ENCODE assay signal across 9 mouse cellular contexts in the genomic region with DNA sequence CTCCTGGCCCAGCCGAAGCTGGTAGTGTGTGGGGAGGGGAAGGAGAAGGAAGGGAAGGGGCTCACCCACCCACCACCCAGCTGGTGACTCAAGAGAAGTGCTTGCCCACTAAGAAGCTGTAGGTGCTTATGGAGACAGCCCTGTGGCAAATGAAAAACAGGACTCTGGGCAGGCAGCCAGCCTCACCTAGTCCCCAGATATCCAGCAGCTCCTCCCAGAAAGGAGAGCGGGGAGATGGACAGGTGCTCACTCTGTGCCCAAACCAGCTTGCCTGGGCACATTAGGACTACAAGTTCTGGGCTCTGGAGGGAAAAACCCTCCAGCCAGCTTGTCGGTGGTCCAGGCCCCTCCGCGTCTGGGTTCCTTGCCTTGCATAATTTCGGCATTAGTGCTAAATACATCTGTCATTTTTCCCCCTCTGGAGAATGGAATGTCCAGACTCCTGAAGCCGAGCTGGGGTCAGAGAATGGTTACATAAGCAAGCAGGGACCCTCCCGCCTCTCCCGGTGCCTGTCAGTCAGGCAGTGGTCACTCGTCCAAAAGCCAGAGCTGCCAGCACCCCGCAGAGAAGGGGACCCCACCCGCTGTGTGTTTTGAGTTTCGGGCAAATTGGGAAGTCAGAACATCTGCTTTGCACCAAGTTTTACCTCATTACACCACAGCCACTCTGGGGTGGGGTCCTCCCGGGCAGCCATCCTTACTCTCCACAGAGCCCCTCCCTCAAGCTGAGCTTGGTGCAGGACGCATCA. TPM values are rescaled to one million over a fixed set of nuclear protein-coding genes. Genes with fewer than 3 reads are reported as not detected.
DNase-seq lines count a peak whose midpoint lies in the region; ATAC-seq lines count a peak whose summit lies in the region.
"Had no signal": no experiment of that assay in that cellular context is flagged by ENCODE, and none has a peak within 500 bp of the region (broad histone marks: within the 10 kb centered on the region; RNA-seq: fewer than 3 reads in every experiment).

No protein-coding gene starts in this region.

- peak overlapping the region; percentile 32; the same call in 1 of the 2 replicates for H3K27ac ChIP-seq in limb, embryonic 10.5 days
- H3K27ac ChIP-seq: liver, embryonic 14.5 days had no signal

- H3K36me3 ChIP-seq in limb, embryonic 10.5 days: peaks cover 20% of the 10 kb centered on the region

- no peaks in the 10 kb centered on the region for H3K9me3 ChIP-seq in limb, embryonic 10.5 days (replicated peaks)

- H3K4me3 ChIP-seq in limb, embryonic 10.5 days: no peak overlapping the region

- WGBS in limb, embryonic 10.5 days: 35% methylated on average over 15 of the region's 15 CpGs

- H3K4me1 ChIP-seq in limb, embryonic 10.5 days: peaks cover 48% of the 10 kb centered on the region

- peak; percentile 39 for DNase-seq in cerebellum, adult 11 months
- peak; percentile 12 for DNase-seq in Muller cell, postnatal 12 days (ENCODE audit: inconsistent ontology term)
- peak; percentile 65 for DNase-seq in gastrocnemius, postnatal 25 days
- no peak for DNase-seq in limb, embryonic 10.5 days (ENCODE audit: low spot score)
- no peak for DNase-seq in layer of hippocampus, postnatal 36 days
- no peak for DNase-seq in layer of hippocampus, adult 9-10 months (ENCODE audit: low spot score)
- DNase-seq in adrenal gland, postnatal 25 days: no peak

- no peaks in the 10 kb centered on the region for H3K27me3 ChIP-seq in limb, embryonic 10.5 days (ENCODE audit: low read depth, poor library complexity, severe bottlenecking)

- no peak for ATAC-seq in cerebellum, adult (ENCODE audit: insufficient number of reproducible peaks, low FRiP score, low TSS enrichment)

RNA-seq across cellular contexts. Expression of a gene that starts 12.2 kb away (rescaled TPM):
- 10 to 100 TPM; 27.9 to 47.2 TPM for total RNA-seq in gastrocnemius, postnatal 25 days (2021)
- 0.34 and 0.35 TPM in 2 replicates for polyA plus RNA-seq in limb, embryonic 10.5 days (2016; fragmentation: Nextera tagmentation; extraction: Ambion mirVana)
- total RNA-seq in layer of hippocampus, postnatal 36 days (2021): 1 to 10 TPM; 1.2 to 1.4 TPM
- 9.5 and 13.2 TPM in 2 replicates for total RNA-seq in adrenal gland, postnatal 25 days (2021)

RNA-seq across cellular contexts. Expression of a gene that starts 36.6 kb away (rescaled TPM):
- 100 to 1,000 TPM; 102 to 122 TPM for total RNA-seq in gastrocnemius, postnatal 25 days (2021)
- 47.9 and 52.9 TPM in 2 replicates for polyA plus RNA-seq in limb, embryonic 10.5 days (2016; fragmentation: Nextera tagmentation; extraction: Ambion mirVana)
- 10 to 100 TPM; 77.6 to 80.4 TPM for total RNA-seq in layer of hippocampus, postnatal 36 days (2021)
- 116 and 134 TPM in 2 replicates for total RNA-seq in adrenal gland, postnatal 25 days (2021)

RNA-seq across cellular contexts. Expression of a gene that starts 41.2 kb away (rescaled TPM):
- total RNA-seq in gastrocnemius, postnatal 25 days (2021): 1 to 10 TPM; 7.8 TPM
- 239 and 250 TPM in 2 replicates for polyA plus RNA-seq in limb, embryonic 10.5 days (2016; fragmentation: Nextera tagmentation; extraction: Ambion mirVana)
- total RNA-seq in layer of hippocampus, postnatal 36 days (2021): 10 to 100 TPM; 17.6 to 17.9 TPM
- 22.3 and 28.9 TPM in 2 replicates for total RNA-seq in adrenal gland, postnatal 25 days (2021)

RNA-seq across cellular contexts. Expression of a gene that starts 42.5 kb away (rescaled TPM):
- 100 to 1,000 TPM; 104 to 106 TPM for total RNA-seq in gastrocnemius, postnatal 25 days (2021)
- polyA plus RNA-seq in limb, embryonic 10.5 days (2016; fragmentation: Nextera tagmentation; extraction: Ambion mirVana): 234 and 286 TPM in 2 replicates
- 100 to 1,000 TPM; 568 to 611 TPM for total RNA-seq in layer of hippocampus, postnatal 36 days (2021)
- total RNA-seq in adrenal gland, postnatal 25 days (2021): 231 and 242 TPM in 2 replicates

RNA-seq across cellular contexts. Expression of a gene that starts 55.5 kb away (rescaled TPM):
- total RNA-seq in gastrocnemius, postnatal 25 days (2021): 1 to 10 TPM; 1.2 to 1.6 TPM
- 6.4 and 6.7 TPM in 2 replicates for polyA plus RNA-seq in limb, embryonic 10.5 days (2016; fragmentation: Nextera tagmentation; extraction: Ambion mirVana)
- total RNA-seq in layer of hippocampus, postnatal 36 days (2021): 1 to 10 TPM; 4.2 to 6.9 TPM
- total RNA-seq in adrenal gland, postnatal 25 days (2021): 1.6 and 3.0 TPM in 2 replicates

Comparison
In these comparisons a context has a peak if more than half of its experiments do, and no peak if none do; other contexts are left out.
1. DNase-seq: peak in cerebellum, adult 11 months (single experiment), Muller cell, postnatal 12 days (single experiment) and gastrocnemius, postnatal 25 days (single experiment); none in limb, embryonic 10.5 days (single experiment), layer of hippocampus, postnatal 36 days (0 of 2), layer of hippocampus, adult 9-10 months (single experiment) and adrenal gland, postnatal 25 days (single experiment).